Mouse (Mus musculus): ENCODE data around the gene Akain1.

The Akain1 gene

DNA sequence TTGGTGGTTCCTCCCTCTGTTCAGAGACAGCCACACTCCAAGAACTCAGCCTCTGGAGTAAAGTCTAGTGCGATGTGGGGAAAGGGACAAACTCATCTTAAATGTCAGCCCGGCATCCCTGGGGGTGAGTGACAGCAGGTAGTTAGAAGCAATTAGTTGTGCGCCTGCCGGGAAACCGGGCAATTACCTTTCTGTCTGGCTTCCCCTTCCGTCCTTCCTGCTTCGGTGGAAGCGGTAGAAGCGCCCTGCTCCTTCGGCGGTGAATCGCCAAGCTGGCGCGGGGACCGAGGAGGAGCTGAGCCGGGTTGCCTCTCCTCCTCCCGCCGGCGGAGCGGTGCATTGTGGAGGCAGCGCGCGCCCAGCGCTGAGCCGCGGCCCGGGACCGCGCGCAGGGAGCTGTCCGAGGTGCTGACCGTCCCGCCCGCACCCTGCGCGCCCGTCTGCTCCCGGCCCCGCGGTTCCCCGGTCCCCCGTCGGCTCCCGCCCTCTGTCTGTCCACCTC is at the start of gene Akain1:
Akain1 (plus strand) TSS at position 337 of the 502 bp plus-strand sequence.
- in situ Hi-C loops (cut with MseI, MboI): no loop called here

DNA sequence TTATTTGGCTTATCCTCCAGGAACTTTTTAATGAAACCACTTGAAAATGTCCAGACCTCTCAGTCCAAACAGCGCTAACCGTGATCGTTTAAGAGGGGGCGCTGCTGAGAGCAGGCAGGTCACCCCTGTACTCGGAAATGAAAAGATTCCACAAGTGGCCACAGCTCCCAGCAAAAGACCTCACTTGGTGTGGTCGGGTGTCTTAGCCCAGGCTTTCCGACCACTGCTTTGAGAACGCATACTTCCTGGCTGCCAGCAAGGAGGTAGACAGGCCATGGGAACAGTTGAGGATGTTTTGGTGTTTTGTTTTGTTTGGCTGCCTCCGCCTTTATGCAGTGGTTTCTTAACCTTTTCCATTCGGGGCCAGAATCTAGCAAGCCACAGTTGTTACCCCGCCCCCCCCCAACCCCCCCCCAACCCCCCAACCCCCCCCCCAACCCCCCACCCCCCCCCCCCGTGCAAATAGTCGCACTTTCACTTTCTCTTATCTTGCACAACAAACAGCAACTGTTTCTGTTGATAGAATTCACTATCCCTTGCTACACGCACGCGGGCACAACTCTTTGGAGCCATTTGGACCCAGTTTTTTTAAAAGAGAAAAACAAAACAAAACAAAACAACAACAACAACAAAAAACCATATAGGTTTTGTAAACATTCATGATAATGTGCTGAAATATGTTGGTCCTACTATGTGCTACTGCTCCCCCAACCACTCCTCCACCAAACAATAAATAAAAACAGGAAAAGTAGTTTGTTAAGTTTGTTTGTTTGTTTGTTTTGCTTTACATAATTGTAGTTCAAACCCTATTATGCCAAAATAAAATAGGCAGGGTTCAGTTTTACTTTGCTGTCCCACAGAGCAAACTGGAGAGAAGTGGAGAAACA is 42.7 kb upstream of the Akain1 start:
- in situ Hi-C loops (cut with MseI, MboI): no loop called here

DNA sequence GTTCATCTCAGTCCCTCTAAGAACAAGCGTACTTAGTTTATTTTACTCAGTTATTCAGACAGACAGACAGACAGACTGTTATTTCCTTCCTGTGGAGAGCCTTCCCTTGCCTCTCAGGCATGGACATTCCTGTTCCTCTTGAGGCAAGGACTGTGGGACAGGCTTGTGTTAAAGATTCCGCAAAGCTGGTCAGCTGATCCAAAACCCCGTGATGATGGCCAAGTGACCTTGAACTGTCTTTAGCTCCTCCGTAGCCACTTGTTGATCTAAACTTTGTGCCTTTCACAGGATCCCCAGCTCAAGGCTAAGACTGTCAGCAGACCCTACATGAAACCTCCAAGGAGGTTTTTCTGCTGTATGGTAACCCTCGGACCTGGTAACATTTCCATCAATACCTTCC is 42.0 kb upstream of the Akain1 start:
- in situ Hi-C loops (cut with MseI, MboI): no loop called here

DNA sequence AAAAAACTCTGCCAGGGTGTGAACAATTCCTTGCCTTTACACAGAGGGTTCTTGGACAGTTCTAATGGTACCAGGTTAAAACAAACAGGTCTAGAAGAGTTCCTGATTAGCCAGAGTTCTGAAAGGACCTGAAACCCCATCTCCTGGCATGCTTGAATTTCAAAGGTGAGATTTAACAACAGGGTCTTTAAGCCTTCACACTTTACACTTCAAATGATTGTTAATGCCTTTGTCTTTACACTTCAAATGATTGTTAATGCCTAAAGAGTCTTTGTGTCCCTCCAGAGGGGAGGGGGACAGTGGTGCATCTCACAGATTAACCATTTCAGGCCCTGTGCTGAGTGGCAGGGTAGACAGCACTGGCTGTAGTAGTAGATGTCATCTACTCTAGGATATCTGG is 41.0 kb upstream of the Akain1 start:
- in situ Hi-C loops (cut with MseI, MboI): no loop called here

DNA sequence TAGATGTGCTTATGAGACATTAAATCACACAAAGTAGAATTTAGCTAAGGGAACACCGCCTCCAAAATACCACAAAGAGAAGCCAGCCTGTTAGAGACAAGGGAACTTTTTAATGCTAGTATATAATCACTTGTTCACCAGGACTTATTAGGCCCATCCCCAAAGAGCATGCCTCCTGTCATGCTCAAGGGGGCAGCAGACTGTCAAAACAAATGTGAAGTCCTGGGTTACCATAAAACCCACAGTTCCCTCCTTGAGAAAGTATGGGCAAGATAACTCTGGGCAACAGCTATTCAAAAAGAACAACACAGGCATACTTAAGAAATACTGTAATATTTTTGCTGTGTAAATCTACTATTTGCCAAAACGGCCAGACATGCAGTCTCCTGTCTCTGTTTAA is 38.0 kb upstream of the Akain1 start:
- in situ Hi-C loops (cut with MseI, MboI): no loop called here

DNA sequence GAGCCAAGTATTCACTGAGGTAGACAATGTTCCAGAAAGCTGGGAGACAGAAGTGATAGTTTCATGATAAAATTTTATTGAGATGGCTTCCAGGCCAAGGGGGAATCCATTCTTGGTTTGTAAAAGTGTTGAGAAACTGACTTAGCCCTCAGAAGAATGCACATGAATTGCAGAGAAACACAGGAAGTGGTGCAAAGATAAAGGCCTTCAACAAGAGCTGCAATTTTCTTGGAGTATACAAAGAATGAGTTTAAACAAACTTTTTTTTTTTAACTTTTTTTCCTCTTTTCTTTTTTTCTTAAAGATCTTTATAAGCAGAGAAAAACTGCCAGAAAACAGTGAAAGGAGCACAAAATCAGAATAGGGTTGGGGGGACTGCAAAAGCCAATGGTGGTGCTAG is 23.0 kb upstream of the Akain1 start:
- in situ Hi-C loops (cut with MseI, MboI): no loop called here

DNA sequence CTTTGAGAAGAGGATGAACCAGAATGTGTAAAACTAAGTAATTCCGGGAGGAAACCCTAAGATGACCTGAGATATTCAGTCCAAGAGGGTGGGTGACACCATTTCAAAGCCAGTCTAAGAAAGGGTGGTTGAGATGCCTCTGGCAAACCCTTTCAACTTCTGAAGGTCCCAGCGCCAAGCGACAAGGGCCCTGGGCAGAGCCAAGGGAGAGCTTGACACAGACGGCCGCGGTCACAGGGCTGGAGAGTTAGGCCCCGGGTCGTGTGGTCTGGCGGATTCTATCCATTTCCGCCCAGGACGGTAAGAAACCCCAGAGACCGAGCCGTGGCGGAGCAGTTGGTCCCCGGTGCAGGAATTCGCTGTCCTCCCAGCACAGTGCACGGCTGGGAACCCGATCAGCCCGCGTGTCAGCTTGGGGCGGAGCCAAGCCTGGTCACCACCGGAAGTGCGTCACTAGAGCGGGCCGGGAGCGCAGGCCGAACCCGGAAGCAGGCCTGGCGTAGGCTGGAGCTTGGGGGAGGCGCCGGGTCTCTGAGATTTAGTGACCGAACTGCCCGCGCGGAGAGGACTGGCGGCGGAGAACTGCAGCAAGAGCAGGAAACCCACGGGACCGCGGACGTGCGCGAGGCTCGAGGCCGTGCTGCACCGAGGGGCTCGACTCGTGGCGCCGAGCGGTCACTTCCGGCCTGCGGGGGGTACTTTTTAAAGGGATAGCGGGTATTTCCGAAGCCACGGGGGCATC is 22.0 kb upstream of the Akain1 start:
- in situ Hi-C loops (cut with MseI, MboI): no loop called here

DNA sequence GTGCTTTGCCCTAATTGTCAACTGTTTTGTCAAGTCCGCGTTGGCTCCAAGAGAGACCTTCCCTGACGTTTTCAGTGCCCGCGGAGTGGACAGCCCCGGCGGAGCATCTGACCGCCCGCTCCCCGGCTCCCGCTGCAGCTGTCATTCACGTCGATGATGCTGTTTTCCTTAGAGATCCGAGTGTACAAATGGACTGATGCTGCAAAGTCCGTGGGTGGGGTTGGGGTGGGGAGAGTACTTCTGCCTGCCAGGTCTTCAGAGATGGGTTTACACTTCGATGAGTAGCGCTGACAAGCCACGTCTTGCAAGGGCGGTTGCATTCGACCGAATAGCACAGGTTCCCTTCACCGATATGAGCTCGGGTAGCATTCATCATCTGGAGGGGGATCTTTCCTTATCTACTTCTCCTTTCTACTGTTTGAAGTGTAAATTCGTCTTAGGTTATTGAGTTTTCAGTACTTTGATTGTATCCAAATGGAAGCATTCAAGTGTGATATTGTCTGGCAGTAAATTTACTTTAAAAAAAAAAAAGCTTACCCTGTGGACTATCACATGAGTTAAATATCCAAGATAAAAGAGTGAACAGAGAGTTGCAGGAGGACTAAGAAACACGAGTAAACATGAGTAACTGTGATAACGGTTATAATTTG is 21.3 kb upstream of the Akain1 start:
- in situ Hi-C loops (cut with MseI, MboI): no loop called here

DNA sequence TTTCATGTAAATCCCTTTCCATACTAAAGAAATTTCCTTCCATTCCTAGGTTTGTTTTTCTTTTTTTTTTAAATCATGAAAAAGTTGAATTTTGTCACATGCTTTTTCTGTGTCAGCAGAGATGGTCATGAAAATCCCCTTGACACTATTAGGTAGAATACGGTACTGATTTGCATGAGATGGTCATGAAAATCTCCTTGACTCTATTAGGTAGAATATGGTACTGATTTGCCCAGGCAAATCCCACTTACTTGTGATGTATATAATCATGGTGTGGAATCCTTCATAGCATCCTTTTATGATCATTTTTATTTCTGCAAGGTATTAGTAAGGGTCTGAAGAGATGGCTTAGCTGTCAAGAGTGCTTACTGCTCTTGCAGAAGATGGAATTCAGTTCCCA is 17.5 kb upstream of the Akain1 start:
- in situ Hi-C loops (cut with MseI, MboI): no loop called here

DNA sequence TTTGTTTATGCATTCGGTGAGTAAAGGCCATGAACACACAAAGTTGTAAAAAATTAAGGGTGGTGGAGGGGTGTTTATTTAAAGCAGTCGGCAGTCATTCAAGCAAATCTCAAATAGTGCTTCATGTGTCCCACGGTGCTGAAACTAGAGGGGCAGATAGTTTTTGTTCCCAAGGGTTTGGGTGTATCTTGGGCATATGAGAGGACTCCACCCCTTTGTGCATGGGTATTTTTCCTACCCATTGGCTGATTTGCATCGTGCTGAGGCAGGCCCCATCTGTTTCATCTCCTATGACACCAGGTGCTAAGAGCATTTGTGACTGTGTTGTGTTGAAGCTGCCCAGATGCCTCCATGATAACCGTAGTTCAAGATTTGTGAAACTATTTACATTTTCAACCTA is 1.3 kb upstream of the Akain1 start:
- in situ Hi-C loops (cut with MseI, MboI): no loop called here

DNA sequence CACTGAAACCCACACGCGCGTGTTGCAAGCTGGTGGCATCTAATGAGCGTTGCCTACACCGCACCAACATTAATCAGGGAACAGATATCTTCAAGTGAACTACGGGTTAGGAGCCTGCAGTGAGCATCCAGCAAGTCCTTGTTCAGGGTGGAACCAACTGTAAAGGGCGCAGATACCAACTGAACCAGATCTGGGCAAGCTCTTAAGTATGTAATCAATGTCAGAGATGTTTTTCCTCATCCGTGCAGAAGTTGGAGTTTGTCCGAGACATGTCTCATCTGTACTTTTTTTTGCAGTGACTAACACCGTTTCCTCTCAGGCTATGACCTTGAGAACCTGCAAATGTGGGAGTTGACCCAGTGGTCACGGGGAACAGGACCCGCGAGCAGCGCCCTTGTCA is 640 bp upstream of the Akain1 start:
- in situ Hi-C loops (cut with MseI, MboI): no loop called here

DNA sequence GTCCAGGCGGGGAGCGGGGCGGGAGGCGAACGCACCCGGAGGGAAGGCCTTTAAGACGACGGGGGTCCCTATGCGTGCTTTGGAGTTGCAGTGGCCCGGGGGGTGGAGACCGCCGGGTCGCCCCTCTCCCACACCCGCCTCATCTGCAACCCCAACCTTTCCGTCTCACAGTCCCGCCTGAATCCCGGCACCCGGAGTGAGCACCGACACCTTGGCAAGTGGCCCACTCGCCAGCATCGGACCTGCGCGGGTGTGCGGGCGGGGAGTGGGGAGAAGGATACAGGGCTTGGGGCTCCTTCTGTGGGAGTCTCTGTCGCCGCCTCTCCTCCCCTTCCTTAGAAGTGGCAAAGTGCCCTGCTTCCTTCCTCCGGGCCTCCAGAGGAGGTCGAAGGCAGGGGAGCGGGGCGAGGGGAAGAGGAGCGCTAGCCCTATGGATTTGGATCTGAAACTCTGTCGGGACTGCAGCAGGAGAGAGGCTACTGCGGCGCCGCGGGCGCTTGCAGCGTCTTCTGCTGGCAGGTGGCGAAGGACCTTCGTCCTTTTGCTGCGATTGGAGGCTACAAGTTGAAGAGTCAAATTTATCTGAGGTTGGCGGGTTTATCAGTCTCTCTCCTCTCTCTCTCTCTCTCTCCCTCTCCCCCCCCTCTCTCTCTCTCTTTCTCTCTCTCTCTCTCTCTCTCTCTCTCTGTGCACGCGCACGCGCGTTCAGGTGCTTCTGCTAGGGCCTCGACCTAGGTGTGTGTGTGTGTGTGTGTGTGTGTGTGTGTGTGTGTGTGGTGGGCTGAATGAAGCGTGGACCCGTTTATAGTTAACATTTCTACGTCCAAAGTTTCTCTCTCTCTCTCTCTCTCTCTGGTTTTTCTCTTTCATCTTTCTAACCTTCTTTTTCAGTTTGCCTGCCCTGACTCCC is 700 bp downstream of the Akain1 start:
- in situ Hi-C loops (cut with MseI, MboI): no loop called here

DNA sequence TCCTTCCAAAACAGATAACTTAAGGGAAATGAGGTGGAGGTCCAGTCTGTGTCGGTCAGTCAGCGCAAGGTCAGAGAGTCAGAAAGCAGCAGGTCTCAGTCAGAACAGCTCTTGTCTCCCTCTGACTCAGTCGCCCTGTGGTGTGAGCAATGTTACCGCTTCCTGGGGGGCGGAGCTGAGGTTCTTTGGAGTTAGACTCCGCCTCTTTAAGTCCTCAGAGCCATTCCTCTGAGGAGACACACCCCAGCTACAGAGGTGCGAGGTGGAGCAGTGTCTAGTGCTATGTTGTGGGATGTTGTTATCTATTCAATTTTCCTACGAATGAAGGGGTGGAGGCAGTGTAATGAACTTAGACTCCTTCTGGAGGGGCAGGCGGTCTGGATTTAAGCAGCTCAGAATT is 1.9 kb downstream of the Akain1 start:
- in situ Hi-C loops (cut with MseI, MboI): no loop called here

DNA sequence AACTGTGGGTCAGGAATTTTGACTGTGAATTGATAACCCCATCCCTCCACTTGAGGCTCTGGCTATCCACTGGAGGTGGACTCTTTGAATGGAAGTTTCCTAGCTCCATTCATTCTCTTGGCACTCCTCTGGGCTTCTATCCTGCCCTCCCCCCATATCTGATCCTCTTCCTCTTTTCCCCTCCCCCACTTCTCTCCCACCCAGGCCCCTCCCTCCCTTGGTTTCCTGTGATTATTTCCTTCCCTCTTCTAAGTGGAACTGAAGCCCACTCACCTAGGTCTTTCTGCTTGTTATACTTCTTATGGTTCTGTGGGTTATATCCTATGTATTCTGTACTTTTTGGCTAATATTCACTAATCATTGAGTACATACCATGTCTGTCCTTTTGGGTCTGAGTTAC is 9.6 kb downstream of the Akain1 start:
- in situ Hi-C loops (cut with MseI, MboI): no loop called here

DNA sequence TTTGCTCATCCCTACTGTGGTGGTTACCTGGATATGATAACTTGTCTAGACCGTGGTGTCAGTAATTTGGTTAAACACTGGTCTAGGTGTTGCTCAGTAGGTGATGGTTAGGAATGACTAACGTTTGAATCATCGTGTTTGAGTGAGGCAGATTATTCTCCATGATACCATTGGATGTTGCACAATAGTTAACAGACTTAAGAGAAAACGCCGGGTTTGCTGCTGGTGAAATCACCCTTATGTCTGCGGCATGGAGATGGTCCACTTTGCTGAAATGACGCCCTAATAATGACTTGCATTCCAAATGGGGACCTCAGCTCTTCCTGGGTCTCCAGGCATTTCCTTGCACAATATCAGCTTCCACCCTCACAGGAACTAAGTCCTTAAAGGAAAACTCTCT is 22.6 kb downstream of the Akain1 start:
- in situ Hi-C loops (cut with MseI, MboI): no loop called here

DNA sequence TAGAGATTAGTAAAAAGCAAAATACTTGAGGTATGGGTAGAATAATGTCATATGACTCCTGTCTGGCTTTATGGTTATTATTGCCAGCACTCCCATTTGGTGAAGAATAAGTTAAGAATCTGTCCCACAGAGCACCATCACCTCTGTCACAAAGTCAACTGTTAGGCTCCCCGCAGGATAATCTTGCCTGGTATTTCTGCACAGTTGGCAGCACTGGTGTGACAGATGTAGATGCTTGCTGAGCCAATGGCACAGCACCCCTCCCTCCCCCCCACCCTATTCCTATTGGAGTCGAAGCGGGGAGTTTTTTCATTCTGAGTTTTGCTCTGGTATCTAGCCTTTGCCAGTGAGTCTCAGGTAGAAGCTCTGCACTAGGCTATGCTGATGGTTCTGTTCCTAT is 23.9 kb downstream of the Akain1 start:
- in situ Hi-C loops (cut with MseI, MboI): no loop called here

DNA sequence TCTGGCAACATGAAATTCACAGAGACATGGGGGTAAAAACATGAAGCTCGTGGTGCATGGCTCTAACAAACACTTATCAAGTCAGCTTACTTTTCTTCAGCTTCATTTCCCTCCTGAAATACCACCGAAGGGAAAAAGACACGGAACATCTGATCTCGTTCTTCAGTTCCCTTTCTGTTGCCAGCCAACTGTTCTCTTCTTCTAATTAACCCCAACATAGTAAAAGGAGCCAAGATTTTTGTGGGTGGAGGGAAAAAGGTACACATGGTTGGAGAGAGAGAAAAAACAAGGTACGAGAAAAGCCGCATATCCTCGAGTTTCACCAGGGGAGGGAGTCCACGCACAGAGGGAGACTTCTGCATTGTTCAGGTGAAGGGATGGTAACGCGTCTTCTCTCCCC is 32.0 kb downstream of the Akain1 start:
- in situ Hi-C loops (cut with MseI, MboI): no loop called here

DNA sequence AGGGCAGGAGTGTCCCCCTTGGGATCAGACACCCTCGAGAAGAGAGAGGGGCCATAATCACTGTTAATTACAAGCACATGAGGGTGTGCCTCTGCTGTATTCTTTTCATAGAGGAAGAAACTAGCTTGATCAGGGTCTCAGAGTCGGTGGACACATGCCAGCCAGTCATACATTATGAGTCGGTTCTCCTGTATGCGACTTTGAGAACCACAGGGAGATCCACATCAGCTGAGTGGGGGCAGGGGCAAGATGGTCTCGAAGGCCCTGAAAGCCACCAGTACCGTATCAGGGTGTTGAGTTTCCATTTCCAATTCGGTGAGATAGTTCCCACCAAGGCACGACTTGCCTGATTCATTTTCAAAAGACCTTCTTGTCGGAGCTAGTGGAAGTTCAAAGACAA is 33.3 kb downstream of the Akain1 start:
- in situ Hi-C loops (cut with MseI, MboI): no loop called here

DNA sequence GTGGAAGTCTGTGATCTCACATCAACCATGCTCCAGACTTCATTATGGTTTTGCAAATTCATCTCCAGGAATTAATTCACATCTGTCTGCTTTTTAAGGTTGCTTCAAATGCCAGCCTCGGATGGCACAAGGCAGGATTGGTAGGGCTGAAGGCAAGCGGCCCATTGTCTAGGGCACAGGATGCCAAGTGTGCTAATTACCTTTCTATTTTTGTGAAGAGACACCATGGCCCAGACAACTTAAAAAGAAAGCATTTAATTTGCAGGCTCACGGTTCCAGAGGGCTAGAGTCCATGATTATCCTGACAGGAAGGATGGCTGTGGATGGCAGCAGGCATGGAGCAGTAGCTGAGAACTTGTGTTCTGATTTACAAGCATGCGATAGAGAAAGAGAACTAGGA is 35.0 kb downstream of the Akain1 start:
- in situ Hi-C loops (cut with MseI, MboI): no loop called here

DNA sequence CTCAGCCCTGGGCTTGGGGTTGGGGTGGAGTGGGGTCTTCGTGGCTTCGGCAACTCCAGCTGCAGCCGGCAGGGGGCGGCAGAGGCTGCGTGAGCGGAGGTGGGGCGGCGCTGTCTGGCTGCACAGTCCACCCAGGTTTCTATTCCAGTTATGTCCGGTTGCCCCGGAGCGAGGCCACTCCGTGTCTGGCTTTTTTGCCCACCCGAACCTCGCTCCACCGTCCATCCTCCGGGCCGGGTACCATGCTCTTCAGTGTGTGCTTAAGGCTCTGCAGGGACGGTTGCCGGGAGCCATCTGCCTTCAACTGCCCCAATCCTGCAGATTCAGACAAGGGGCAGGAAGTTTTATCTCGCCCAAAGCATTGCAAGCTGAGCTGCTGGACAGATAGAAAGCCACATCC is 36.3 kb downstream of the Akain1 start:
- in situ Hi-C loops (cut with MseI, MboI): no loop called here

DNA sequence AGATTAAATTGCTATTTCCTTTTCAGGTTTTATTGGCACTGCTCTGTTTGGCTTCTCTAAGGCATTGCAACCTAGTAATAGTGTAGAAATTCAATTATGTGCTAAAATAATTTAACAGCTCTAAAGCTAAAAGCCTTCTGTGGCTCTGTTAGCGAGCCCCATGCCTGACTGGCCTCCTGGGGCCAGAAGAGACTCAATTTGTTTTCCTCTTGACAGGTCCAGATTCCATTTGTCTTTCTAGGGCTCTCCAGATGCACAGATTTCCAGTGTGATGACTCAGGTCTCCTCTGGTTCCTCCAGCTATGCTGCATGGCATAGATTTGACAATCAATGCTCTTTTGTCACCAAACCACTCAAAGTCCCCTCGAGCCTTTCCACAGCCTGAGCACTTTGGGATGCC is 38.4 kb downstream of the Akain1 start:
- in situ Hi-C loops (cut with MseI, MboI): no loop called here

All from mouse trophoblast stem cell (cell line).